Mouse (Mus musculus) bone marrow, adult 2 months (tissue): ENCODE measurements around the gene Acsl6.

Experiments
- CTCF ChIP-seq: fragments of 200-500 bp; IDR thresholded peaks from 2 replicates; pipeline ENCODE4 v1.5.1; 2011; ENCODE audit warnings: low read length, control low read depth; ENCODE audit not compliant: control insufficient read depth, insufficient read depth
- POLR2A ChIP-seq: fragments of 200-500 bp; IDR thresholded peaks from 2 replicates; pipeline ENCODE4 v1.6.1; 2011; ENCODE audit warnings: low read depth, mild to moderate bottlenecking, control low read depth, low read length, borderline replicate concordance; ENCODE audit not compliant: control insufficient read depth

GRCm38 (mm10) chr11:54317361-54317760 lies 13.8 kb downstream of the Acsl6 start:
- TF ChIP-seq CTCF (no peak), POLR2A (no peak)
